ENCODE assay signal across 1 mouse cellular context in genomic region chr10:60080982-60081825, GRCm38 (mm10).
TF ChIP-seq lines count a peak whose summit lies in the region.

No protein-coding gene starts in this region.

TF ChIP-seq in CH12.LX, 34 proteins besides CTCF, POLR2A, EP300 and RAD21 (continued from another document):
- TF ChIP-seq ZMIZ1 (IDR thresholded peaks at IDR 0.05; ENCODE audit: low read depth, low read length) = peak; percentile 13; the same call in 1 of the 2 replicates
- TF ChIP-seq MAX (IDR thresholded peaks at IDR 0.05; ENCODE audit: low read length) = peak; percentile 57; the same call in 1 of the 2 replicates
- peak; percentile 1; the same call in 1 of the 2 replicates for TF ChIP-seq MEF2A (IDR thresholded peaks at IDR 0.05; ENCODE audit: borderline replicate concordance, low read depth, low read length)
- TF ChIP-seq MAZ (IDR thresholded peaks at IDR 0.05; ENCODE audit: low read depth, low read length) = no peak
- no peak; the same call in 1 of the 2 replicates for TF ChIP-seq ELF1 (IDR thresholded peaks at IDR 0.05; ENCODE audit: low read depth, low read length)
